Mouse (Mus musculus) limb, embryonic 14.5 days (tissue): Measurements from ENCODE around the gene Mapk12. TPM values are rescaled to one million over a fixed set of nuclear protein-coding genes. Genes with fewer than 3 reads are reported as not detected.
A peak's percentile ranks its signal among the peaks of the same experiment; 100 is the strongest.

Experiments
- ATAC-seq: fragments of 200-750 bp; cut with Nextera tagmentation; 2 replicates; pipeline ENCODE4 v1.8.0; 2017; ENCODE audit warnings: low read depth, moderate number of reproducible peaks, moderate TSS enrichment; ENCODE audit not compliant: low FRiP score
- DNase-seq: peaks from one replicate; pipeline ENCODE4 v3.0.0-alpha.2; 2015; ENCODE audit warnings: low spot score
- H3K27ac ChIP-seq: fragments of 300-500 bp; sonication (generic); replicated peaks from 2 replicates; pipeline ENCODE4 v1.5.1; 2014; ENCODE audit warnings: low read depth, mild to moderate bottlenecking, low read length, moderate library complexity, mixed read lengths
- H3K27me3 ChIP-seq: fragments of 300-500 bp; sonication (generic); 2 replicates; pipeline ENCODE4 v1.6.1; 2014; ENCODE audit warnings: low read length, mixed read lengths; ENCODE audit not compliant: control insufficient read depth, insufficient read depth
- H3K36me3 ChIP-seq: fragments of 300-500 bp; sonication (generic); 2 replicates; pipeline ENCODE4 v1.6.1; 2014; ENCODE audit warnings: mild to moderate bottlenecking, low read length, moderate library complexity, mixed read lengths; ENCODE audit not compliant: control insufficient read depth, insufficient read depth
- H3K4me1 ChIP-seq: fragments of 300-500 bp; sonication (generic); 2 replicates; pipeline ENCODE4 v1.6.1; 2014; ENCODE audit warnings: antibody characterized with exemption, low read length, mixed read lengths; ENCODE audit not compliant: control insufficient read depth, insufficient read depth
- H3K4me2 ChIP-seq: fragments of 300-500 bp; sonication (generic); replicated peaks from 2 replicates; pipeline ENCODE4 v1.6.1; 2014; ENCODE audit warnings: low read depth, mild to moderate bottlenecking, low read length, moderate library complexity; ENCODE audit not compliant: severe bottlenecking
- H3K4me3 ChIP-seq: fragments of 300-500 bp; sonication (generic); replicated peaks from 2 replicates; pipeline ENCODE4 v1.5.1; 2014; ENCODE audit warnings: low read length
- H3K9ac ChIP-seq: fragments of 300-500 bp; sonication (generic); 2 replicates; pipeline ENCODE4 v1.6.1; 2014; ENCODE audit warnings: mild to moderate bottlenecking, low read depth, low read length, moderate library complexity; ENCODE audit not compliant: severe bottlenecking
- H3K9me3 ChIP-seq: fragments of 300-500 bp; sonication (generic); 2 replicates; pipeline ENCODE4 v1.6.1; 2016; ENCODE audit warnings: low read length; ENCODE audit not compliant: control insufficient read depth
- POLR2A ChIP-seq: fragments of 200-500 bp; IDR thresholded peaks from 2 replicates; pipeline ENCODE4 v1.8.0; 2012; ENCODE audit warnings: inconsistent platforms, mild to moderate bottlenecking, moderate library complexity, borderline replicate concordance; ENCODE audit not compliant: insufficient read depth, insufficient read length; ENCODE audit errors: extremely low read depth
- WGBS: fragments of 180-500 bp; shearing (Covaris S2); extraction: QIAGEN DNeasy Blood & Tissue Kit; methylation state at CpG from one replicate; pipeline ENCODE4 v1.1.7; 2014; 5-methylcytosine and 5-hydroxymethylcytosine counted together
- polyA plus RNA-seq, 2 experiments: library from polyadenylated mRNA; depleted of rRNA in 1 of 2; stranded (reverse) in 1 of 2; unstranded in 1 of 2; fragments of >200 nt; fragmentation: Nextera tagmentation in 1 of 2; extraction: Ambion mirVana in 1 of 2; gene quantifications; 2 replicates each; pipeline versions ENCODE4 v1.2.1 to v1.2.3; 2012 to 2014

Mapk12 gene
- polyA plus RNA-seq, 2 experiments, result 8.3 to 14.9 TPM

- H3K4me1 ChIP-seq, result peaks cover 31% of the 10 kb centered on the region
- peak overlapping the region; percentile 85 for H3K9ac ChIP-seq
- DNase-seq (no peak), ATAC-seq (no peak)
- WGBS, result 31% methylated on average over 11 of the region's 11 CpGs
- TF ChIP-seq POLR2A, result no peak
- no peaks in the 10 kb centered on the region for H3K9me3 ChIP-seq
- H3K27me3 ChIP-seq, result no peaks in the 10 kb centered on the region
- H3K4me2 ChIP-seq, result peak overlapping the region; percentile 81
- peak overlapping the region; percentile 56 for H3K27ac ChIP-seq
- peaks cover 12% of the 10 kb centered on the region; the same call in 1 of the 2 replicates for H3K36me3 ChIP-seq
- H3K4me3 ChIP-seq, result peak overlapping the region; percentile 83
Observed at GRCm38 (mm10) chr15:89123595-89123994, 16.9 kb downstream of the Mapk12 start.

DNA sequence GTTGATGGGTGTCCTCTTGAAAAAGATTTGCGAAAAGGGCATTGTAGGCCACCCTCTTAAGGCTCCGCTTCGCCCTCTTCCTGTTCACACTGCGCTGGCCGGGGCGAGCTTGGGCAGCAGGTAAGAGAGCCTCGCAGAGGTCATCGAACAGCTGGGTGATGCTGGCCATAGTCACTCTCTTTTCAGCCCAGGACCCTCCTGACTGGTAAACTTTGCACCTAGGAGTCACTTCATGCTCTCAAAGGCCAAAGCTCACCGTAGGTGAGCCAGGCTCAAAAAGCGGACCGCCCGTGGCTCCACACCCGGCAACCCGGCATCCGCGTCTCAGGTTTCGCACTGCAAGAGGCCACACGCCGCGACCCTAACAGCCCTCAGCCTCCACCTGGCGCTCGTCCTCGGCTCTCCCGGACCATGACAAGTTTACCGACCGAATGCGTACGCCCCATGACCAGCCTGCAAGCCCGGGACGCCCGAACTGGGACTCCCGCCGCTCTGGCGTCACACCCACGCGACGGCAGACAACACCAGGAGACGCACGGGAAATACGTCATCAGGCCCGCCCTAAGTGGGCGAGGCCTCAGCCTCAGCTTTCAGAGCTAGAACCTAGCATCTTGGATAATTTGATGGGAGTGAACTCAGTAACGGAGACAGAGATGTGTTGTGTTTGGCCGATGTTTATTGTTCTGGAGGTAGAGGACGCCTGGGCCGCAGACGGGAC, 17.7 kb downstream of the Mapk12 start, which contains the start of gene Tubgcp6:
Tubgcp6 (minus strand) TSS at position 464 of the 718 bp plus-strand sequence.
- H3K4me1 ChIP-seq, result peaks cover 28% of the 10 kb centered on the region
- peak; percentile 93 for ATAC-seq
- peak within 1 kb of the TSS; percentile 81 for H3K4me2 ChIP-seq
- under 1% methylated on average over 47 of the region's 47 CpGs for WGBS
- peak; percentile 94 for DNase-seq
- peak within 1 kb of the TSS; percentile 83 for H3K4me3 ChIP-seq
- peaks cover 20% of the 10 kb centered on the region for H3K36me3 ChIP-seq
- peak within 1 kb of the TSS; percentile 85 for H3K9ac ChIP-seq
- TF ChIP-seq POLR2A, result peak; percentile 74; the same call in 1 of the 2 replicates
- no peaks in the 10 kb centered on the region for H3K9me3 ChIP-seq
- peak within 1 kb of the TSS; percentile 56 for H3K27ac ChIP-seq
- H3K27me3 ChIP-seq, result no peaks in the 10 kb centered on the region

DNA sequence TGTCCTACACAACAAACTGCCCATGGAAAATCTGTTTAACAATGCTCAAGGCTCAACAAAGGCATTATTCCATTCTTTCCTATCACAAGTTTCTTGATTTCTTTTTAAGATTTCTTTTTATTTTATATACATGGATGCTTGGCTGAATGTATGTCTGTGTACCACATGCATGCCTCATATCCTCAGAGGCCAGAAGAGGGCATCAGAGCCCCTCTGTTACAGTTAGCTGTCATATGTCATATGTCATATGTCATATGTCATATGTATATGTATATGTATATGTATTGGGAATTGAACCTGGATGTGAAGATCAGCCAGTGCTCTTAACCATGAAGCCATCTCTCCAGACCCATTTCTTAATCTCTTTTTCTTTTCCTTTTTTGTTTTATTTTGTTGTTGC, 22.5 kb downstream of the Mapk12 start:
- no peaks in the 10 kb centered on the region for H3K9me3 ChIP-seq
- H3K9ac ChIP-seq, result no peak overlapping the region
- no peaks in the 10 kb centered on the region for H3K27me3 ChIP-seq
- H3K27ac ChIP-seq, result no peak overlapping the region
- DNase-seq, result no peak
- H3K4me3 ChIP-seq, result no peak overlapping the region
- H3K4me2 ChIP-seq, result no peak overlapping the region
- H3K4me1 ChIP-seq, result peaks cover 18% of the 10 kb centered on the region
- peaks cover 62% of the 10 kb centered on the region for H3K36me3 ChIP-seq
- no peak for TF ChIP-seq POLR2A
- ATAC-seq, result no peak

GRCm38 (mm10) chr15:89110147-89110546, 30.4 kb downstream of the Mapk12 start:
- H3K4me1 ChIP-seq, result no peaks in the 10 kb centered on the region
- no peak overlapping the region for H3K9ac ChIP-seq
- H3K9me3 ChIP-seq, result no peaks in the 10 kb centered on the region
- no peak for TF ChIP-seq POLR2A
- WGBS, result 78% methylated on average over 9 of the region's 9 CpGs
- H3K36me3 ChIP-seq, result peaks cover 93% of the 10 kb centered on the region
- no peaks in the 10 kb centered on the region for H3K27me3 ChIP-seq
- ATAC-seq (no peak), DNase-seq (no peak)
- H3K4me2 ChIP-seq, result no peak overlapping the region
- no peak overlapping the region for H3K27ac ChIP-seq
- H3K4me3 ChIP-seq, result no peak overlapping the region

DNA sequence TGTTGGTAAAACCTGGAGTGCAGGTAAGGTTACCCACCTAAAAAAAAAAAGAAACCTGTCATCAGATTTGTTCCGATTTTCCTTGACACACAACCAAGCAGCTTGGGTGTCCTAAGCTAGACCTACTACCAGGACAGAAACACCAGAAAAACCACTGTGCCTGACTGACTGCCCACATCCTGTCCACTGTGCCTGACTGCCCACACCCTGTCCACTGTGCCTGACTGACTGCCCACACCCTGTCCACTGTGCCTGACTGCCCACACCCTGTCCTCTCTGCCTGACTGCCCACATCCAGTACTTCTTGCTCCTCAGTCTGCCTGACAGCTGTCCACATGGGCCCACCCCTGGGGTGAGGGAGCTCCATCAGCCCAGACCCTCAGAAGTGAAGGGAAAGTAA, 33.5 kb downstream of the Mapk12 start:
- Histone ChIP-seq H3K4me2 (no peak overlapping the region), H3K27ac (no peak overlapping the region), H3K4me1 (no peaks in the 10 kb centered on the region), H3K27me3 (no peaks in the 10 kb centered on the region), H3K36me3 (peaks cover 95% of the 10 kb centered on the region), H3K9me3 (no peaks in the 10 kb centered on the region), H3K4me3 (no peak overlapping the region), H3K9ac (no peak overlapping the region)
- DNase-seq (no peak), ATAC-seq (no peak)
- TF ChIP-seq POLR2A, result no peak
- 92% methylated on average over 1 of the region's 1 CpGs for whole genome bisulfite sequencing
